Mouse (Mus musculus): ENCODE measurements at regions not wholly inside any gene's neighbourhood (a gene's known extent, or its start where the extent isn't known, plus 50 kb on each side); places are given as distances from the start of the nearest gene placed in this dataset.
"Not testable (repeated sequence)": the region's sequence is repeated elsewhere in the genome, so short reads cannot be mapped to it uniquely, and the experiment has no call there.

- intact Hi-C loops (cut with DNase I) = no loop called here
These were observed 182.7 kb downstream of the Bmp2 start for GRCm38 (mm10) chr2:133734469-133735225.

DNA sequence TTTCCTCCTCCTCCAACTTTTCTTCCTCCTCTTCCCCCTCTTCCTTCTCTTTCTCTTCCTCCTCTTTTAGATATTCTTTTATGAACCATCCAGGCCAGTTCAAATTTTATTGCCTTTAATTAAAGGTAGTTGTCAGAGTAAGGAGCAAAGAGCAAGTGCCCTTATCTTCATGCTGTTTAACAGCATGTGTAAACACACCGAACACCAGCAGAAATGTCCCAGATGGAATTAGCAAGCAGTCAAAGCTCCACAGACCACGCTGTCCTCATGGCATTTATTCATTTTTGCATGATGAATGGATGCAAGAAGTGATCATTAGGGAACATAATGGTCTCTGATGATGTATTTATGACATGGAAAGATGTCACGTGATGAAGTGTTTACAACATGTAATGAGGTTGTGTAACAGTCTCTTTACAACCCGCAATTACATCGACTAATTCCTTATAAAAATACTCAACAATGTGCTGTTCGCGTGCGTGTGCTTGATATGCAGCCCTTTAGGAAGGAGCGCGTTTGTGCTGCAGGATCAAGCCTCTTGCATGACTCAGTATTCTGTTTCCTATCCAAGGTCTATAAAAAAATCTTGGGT is 187.0 kb downstream of the Bmp2 start:
- intact Hi-C loops (cut with DNase I) = no loop called here

- intact Hi-C loops (cut with DNase I) = no loop called here
These were observed 196.5 kb downstream of the Bmp2 start for GRCm38 (mm10) chr2:133748493-133748892.

DNA sequence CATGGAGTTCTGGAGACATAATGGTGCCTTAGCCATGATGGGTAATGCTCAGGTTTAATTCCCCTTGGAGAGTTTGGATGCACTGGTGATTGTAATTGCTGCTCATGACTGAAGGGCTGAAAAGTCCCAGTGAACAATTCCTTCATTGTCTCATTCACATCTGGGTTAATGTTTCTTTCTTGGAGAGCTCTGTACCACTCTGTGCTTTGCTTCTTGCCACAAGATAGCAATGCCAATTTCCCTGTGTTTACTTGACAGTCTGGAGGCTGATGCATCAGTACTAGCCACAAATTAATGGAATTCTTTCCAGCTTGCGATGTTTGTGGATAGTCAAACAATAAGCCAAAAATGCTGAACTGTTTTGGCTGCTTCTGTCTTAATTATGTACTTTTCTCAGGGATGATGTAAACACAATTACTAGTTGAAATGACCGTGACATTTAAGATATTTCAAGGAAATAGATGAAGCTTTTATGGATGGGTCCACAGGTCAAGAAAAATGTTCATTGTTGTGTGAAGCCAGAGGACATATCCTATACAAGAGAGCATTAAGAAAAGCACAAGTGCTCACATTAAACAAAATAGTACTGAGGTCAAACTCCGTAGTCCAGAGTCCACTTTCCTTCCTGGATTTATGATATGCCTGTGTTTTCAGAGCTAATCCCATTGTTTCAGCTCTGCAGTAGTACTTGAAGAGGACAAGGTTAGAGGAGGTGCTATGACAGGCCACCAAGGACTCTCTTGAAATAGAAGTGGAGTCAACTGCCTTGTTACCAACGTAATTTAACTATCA is 198.1 kb downstream of the Bmp2 start:
- intact Hi-C loops (cut with DNase I) = no loop called here

- intact Hi-C loops (cut with DNase I) = no loop called here
These were observed 202.1 kb downstream of the Bmp2 start for GRCm38 (mm10) chr2:133754088-133754487.

DNA sequence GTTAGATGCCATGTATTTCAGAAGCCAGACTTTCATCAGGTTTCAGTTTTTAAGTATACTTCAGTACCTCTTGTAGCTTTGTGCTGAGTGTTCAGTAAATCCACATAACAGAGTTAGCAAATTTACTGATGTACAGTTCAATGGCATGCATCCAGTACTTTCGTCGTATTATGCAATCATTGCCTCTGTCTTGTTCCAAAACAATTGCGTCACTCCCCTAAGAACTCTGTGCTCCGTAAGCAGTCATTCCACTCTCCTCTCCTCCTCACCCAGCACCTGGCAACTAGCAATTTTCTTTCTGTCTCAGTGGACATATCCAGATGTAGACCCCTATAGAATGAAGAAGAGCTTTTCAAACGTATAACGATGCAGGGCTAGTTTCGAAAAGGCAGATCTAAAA is 209.5 kb downstream of the Bmp2 start:
- intact Hi-C loops (cut with DNase I) = no loop called here

GRCm38 (mm10) chr2:133768546-133768945 is 216.6 kb downstream of the Bmp2 start:
- intact Hi-C loops (cut with DNase I) = no loop called here

DNA sequence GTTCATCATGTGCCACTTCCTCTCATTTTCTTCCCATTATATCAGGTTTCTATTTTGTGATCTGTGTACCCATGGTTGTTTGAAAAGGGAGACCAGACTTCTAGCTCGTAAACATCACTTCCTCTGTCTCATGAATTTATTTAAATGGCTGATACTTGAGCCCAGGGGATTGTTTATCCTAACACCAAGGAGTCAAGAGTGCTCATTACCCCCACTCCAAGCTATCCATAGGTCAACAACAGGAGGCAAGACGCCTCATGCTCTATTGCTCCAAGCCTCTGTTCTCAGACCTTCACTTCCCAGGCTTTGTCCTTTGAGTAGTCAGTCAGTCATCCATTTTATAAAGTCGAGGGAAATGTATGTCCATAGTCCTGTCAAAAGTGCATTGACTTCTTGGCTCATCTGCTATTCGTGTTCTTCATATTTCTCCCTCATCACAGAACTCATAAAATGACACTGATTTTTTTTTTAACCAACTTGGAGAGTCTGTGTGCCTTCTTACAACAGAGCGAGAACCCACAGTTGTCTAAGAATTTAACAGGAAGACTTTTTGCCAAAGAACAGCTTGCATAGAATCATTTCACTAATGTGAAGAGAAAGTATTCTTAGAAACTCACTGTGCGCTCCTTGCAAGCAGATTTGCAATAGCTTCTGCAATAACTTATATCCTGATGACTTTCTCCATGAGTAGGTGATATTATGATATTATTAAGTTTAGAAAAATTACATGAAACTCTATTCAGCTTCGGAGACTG is 231.8 kb downstream of the Bmp2 start:
- intact Hi-C loops (cut with DNase I) = no loop called here

- intact Hi-C loops (cut with DNase I) = loop anchor here (5.0 to 10.0 kb wide), 3 partner anchors 236 to 751 kb away; no protein-coding TSS in a partner anchor
These were observed 239.1 kb downstream of the Bmp2 start for GRCm38 (mm10) chr2:133791031-133791430.

GRCm38 (mm10) chr2:133793293-133793692 is 241.3 kb downstream of the Bmp2 start:
- intact Hi-C loops (cut with DNase I) = loop anchor here (5.0 to 10.0 kb wide), 3 partner anchors 234 to 749 kb away; no protein-coding TSS in a partner anchor

DNA sequence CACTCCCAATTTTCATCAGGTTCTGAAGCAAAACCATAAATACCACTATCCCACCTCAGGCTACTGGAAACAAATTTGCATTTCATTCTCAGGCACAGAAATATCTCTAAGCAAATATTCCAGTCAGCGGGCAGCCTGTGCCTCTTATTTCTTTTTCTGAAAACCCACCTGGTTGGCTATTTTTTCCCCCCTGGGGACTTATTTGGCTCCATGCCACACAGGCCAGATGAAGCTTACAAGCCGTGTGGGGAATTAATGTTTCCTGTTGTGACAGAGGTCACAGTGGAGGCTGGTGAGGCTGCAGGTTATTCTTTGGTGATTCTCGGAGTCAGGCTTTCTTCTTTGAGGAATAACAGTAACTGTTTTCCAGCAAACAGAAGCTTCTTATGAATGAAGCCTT is 250.7 kb downstream of the Bmp2 start:
- intact Hi-C loops (cut with DNase I) = no loop called here

DNA sequence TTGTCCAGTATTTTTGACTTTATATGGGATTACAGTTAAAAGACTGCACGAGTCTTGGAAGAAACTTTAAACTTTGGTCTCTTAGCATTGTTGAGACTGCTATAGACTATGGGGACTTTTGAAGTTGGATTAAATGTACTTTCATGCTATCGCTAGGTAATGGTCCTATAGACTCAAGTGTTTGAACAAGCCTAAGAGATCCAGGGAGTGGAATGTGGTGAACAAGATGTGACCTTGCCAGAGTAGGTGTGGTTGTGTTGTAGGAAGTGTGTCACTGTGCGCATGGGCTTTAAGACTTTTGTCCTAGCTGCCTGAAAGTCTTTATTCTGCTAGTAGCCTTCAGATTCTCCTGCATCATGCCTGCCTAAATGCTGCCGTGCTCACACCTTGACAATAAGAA is 269.5 kb downstream of the Bmp2 start:
- intact Hi-C loops (cut with DNase I) = no loop called here

GRCm38 (mm10) chr2:133829406-133829805 is 277.4 kb downstream of the Bmp2 start:
- intact Hi-C loops (cut with DNase I) = no loop called here

DNA sequence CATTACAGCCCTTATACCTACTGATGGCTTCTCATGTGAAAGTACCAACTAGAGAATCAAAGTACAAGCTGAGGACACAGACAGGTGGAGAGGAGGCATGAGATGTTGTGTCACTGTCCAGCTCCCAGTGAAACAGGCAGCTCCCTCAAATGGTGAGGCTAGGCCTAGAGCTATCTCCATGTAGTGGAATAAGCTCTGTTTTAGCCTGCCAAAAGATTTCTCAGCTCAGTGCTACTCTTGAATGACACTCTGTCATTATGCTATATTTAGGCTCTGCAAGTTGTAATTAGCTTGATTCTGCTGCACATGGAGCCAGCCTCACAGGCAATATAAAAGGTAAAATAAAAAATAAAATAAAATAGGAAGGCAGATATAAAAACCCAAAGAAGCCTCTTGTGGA is 298.5 kb downstream of the Bmp2 start:
- intact Hi-C loops (cut with DNase I) = no loop called here

DNA sequence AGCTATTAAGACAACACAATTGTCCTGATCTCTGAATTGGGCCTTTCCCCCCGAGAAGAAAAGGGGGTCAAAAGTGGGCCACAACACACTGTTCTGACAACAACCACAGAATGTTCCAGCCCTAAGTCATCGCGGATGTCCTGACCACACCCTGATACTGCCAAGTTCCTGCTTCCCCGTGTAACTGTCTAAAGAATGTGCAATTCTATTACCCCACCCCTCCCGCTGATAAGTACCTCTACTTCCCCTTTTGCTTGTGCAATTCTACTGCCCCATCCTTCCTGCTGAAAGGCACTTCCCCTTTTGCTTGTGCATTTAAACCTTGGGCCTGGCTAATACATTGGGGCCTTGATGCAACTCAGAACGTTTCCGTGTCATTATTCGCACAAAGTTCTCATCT is 323.0 kb downstream of the Bmp2 start:
- intact Hi-C loops (cut with DNase I) = not testable (repeated sequence)

DNA sequence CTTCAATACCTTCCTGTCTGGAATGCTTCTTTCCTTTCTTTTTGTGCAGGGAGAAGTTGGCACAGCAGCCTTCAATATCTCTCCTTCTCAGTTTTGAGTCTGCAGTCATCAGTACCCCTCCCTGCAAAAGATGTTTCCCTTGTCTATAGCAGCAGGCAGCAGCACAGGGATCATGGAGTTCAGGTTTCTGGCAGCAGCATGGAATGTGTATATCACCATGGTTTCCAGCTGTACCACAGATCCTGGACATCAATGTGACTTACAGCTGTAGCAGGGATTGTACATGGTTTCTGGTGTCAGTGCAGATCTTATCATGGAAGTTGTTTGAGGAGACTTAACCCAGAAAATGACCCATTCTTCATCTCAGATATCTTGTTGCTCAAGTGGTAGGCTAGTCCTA is 331.7 kb downstream of the Bmp2 start:
- intact Hi-C loops (cut with DNase I) = no loop called here

DNA sequence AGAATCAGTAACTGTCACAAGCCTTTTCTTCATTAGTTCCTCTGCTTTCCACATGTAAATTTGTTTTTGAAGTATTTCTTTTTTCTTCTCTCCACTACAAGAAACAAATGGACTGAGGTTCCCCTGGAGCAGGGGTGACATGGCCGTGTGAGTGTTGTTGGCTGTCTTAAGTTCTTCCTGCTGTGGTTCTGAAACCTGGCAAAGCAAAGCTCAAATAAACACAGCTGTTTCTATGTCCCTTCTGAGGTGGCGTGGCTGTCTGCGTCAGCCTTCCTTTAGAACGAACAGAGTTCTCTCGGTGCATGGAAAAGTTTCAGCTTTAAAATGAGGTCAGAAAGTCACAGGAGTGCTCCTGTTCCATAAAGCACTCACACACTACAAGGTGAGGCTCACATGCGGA is 354.3 kb downstream of the Bmp2 start:
- intact Hi-C loops (cut with DNase I) = no loop called here
